Mouse (Mus musculus): ENCODE results near the gene Tas2r126. TPM values are rescaled to one million over a fixed set of nuclear protein-coding genes. Genes with fewer than 3 reads are reported as not detected.
"Not testable (repeated sequence)": the region's sequence is repeated elsewhere in the genome, so short reads cannot be mapped to it uniquely, and the experiment has no call there.

Tas2r126 gene
- polyA plus RNA-seq, 1 experiment from 2014 or later = not detected

GRCm38 (mm10) chr6:42426337-42426736, 8.0 kb upstream of the Tas2r126 start:
- 76% methylated on average over 4 of the region's 4 CpGs for WGBS

GRCm38 (mm10) chr6:42433554-42433953, 781 bp upstream of the Tas2r126 start:
- no peaks in the 10 kb centered on the region for H3K4me1 ChIP-seq
- no peak overlapping the region for H3K4me2 ChIP-seq
- ATAC-seq (ENCODE audit: insufficient read depth, low FRiP score, low read depth) = no peak
- no peaks in the 10 kb centered on the region for H3K27me3 ChIP-seq (replicated peaks)
- no peaks in the 10 kb centered on the region for H3K9me3 ChIP-seq
- no peak overlapping the region for H3K9ac ChIP-seq
- WGBS = 63% methylated on average over 2 of the region's 2 CpGs
- no peaks in the 10 kb centered on the region for H3K36me3 ChIP-seq
- H3K27ac ChIP-seq = no peak overlapping the region
- no peak overlapping the region for H3K4me3 ChIP-seq (replicated peaks)

More at GRCm38 (mm10) chr6:42426337-42426736, 8.0 kb upstream of the Tas2r126 start:
- Histone ChIP-seq H3K9me3 (no peaks in the 10 kb centered on the region), H3K27me3 (replicated peaks) (no peaks in the 10 kb centered on the region), H3K4me1 (no peaks in the 10 kb centered on the region), H3K4me3 (replicated peaks) (no peak overlapping the region), H3K4me2 (no peak overlapping the region), H3K27ac (no peak overlapping the region), H3K36me3 (no peaks in the 10 kb centered on the region), H3K9ac (no peak overlapping the region)
- ATAC-seq (ENCODE audit: insufficient read depth, low FRiP score, low read depth) = no peak

- H3K4me2 ChIP-seq = no peak overlapping the region
- H3K27ac ChIP-seq = no peak overlapping the region
- no peaks in the 10 kb centered on the region for H3K9me3 ChIP-seq
- H3K4me1 ChIP-seq = no peaks in the 10 kb centered on the region
- H3K9ac ChIP-seq = no peak overlapping the region
- H3K36me3 ChIP-seq = no peaks in the 10 kb centered on the region
- 64% methylated on average over 2 of the region's 2 CpGs for WGBS
- no peak overlapping the region for H3K4me3 ChIP-seq (replicated peaks)
- no peaks in the 10 kb centered on the region for H3K27me3 ChIP-seq (replicated peaks)
- no peak for ATAC-seq (ENCODE audit: insufficient read depth, low FRiP score, low read depth)
Observed at GRCm38 (mm10) chr6:42435490-42435889, 1.2 kb downstream of the Tas2r126 start.

- ATAC-seq (ENCODE audit: insufficient read depth, low FRiP score, low read depth) = no peak
- Histone ChIP-seq H3K4me3 (replicated peaks) (no peak overlapping the region), H3K27me3 (replicated peaks) (no peaks in the 10 kb centered on the region), H3K9me3 (no peaks in the 10 kb centered on the region), H3K27ac (no peak overlapping the region), H3K36me3 (no peaks in the 10 kb centered on the region), H3K4me2 (no peak overlapping the region), H3K9ac (no peak overlapping the region), H3K4me1 (no peaks in the 10 kb centered on the region)
- WGBS = 68% methylated on average over 2 of the region's 2 CpGs
Observed at GRCm38 (mm10) chr6:42441395-42441794, 7.1 kb downstream of the Tas2r126 start.

- WGBS = 41% methylated on average over 2 of the region's 2 CpGs
- no peak overlapping the region for H3K4me2 ChIP-seq
- no peak overlapping the region for H3K4me3 ChIP-seq (replicated peaks)
- no peak overlapping the region for H3K27ac ChIP-seq
- no peaks in the 10 kb centered on the region for H3K36me3 ChIP-seq
- H3K27me3 ChIP-seq (replicated peaks) = no peaks in the 10 kb centered on the region
- ATAC-seq (ENCODE audit: insufficient read depth, low FRiP score, low read depth) = no peak
- H3K4me1 ChIP-seq = no peaks in the 10 kb centered on the region
- no peaks in the 10 kb centered on the region for H3K9me3 ChIP-seq
- H3K9ac ChIP-seq = no peak overlapping the region
Observed at GRCm38 (mm10) chr6:42444491-42444890, 10.2 kb downstream of the Tas2r126 start.

- no peak overlapping the region for H3K4me2 ChIP-seq
- H3K27ac ChIP-seq = no peak overlapping the region
- no peaks in the 10 kb centered on the region for H3K27me3 ChIP-seq (replicated peaks)
- ATAC-seq (ENCODE audit: insufficient read depth, low FRiP score, low read depth) = no peak
- H3K4me3 ChIP-seq (replicated peaks) = no peak overlapping the region
- no peaks in the 10 kb centered on the region for H3K9me3 ChIP-seq
- no peaks in the 10 kb centered on the region for H3K4me1 ChIP-seq
- H3K36me3 ChIP-seq = no peaks in the 10 kb centered on the region
- 70% methylated on average over 2 of the region's 2 CpGs for WGBS
- H3K9ac ChIP-seq = no peak overlapping the region
Observed at GRCm38 (mm10) chr6:42447381-42447780, 13.0 kb downstream of the Tas2r126 start.

- H3K27ac ChIP-seq = no peak within 1 kb of the TSS
- ATAC-seq (ENCODE audit: insufficient read depth, low FRiP score, low read depth) = no peak
Observed at GRCm38 (mm10) chr6:42465096-42465495, 30.8 kb downstream of the Tas2r126 start, which contains the start of gene Olfr458. Olfr458 (minus strand) TSS chr6:42465196.

GRCm38 (mm10) chr6:42470542-42470941, 36.2 kb downstream of the Tas2r126 start:
- no peak for ATAC-seq (ENCODE audit: insufficient read depth, low FRiP score, low read depth)
- no peak overlapping the region for H3K9ac ChIP-seq
- H3K27ac ChIP-seq = no peak overlapping the region
- H3K27me3 ChIP-seq (replicated peaks) = no peaks in the 10 kb centered on the region
- no peaks in the 10 kb centered on the region for H3K9me3 ChIP-seq
- WGBS = 86% methylated on average over 4 of the region's 4 CpGs
- no peaks in the 10 kb centered on the region for H3K4me1 ChIP-seq
- no peaks in the 10 kb centered on the region for H3K36me3 ChIP-seq
- H3K4me3 ChIP-seq (replicated peaks) = no peak overlapping the region
- H3K4me2 ChIP-seq = no peak overlapping the region

More at GRCm38 (mm10) chr6:42465096-42465495, 30.8 kb downstream of the Tas2r126 start, which contains the start of gene Olfr458:
- H3K9ac ChIP-seq = no peak within 1 kb of the TSS
- no peak within 1 kb of the TSS for H3K4me2 ChIP-seq
- H3K36me3 ChIP-seq = no peaks in the 10 kb centered on the region
- 82% methylated on average over 1 of the region's 1 CpGs for WGBS
- H3K4me1 ChIP-seq = no peaks in the 10 kb centered on the region
- no peaks in the 10 kb centered on the region for H3K9me3 ChIP-seq
- no peak within 1 kb of the TSS for H3K4me3 ChIP-seq (replicated peaks)
- H3K27me3 ChIP-seq (replicated peaks) = no peaks in the 10 kb centered on the region

GRCm38 (mm10) chr6:42471298-42471697, 37.0 kb downstream of the Tas2r126 start:
- not testable (repeated sequence) for H3K4me1 ChIP-seq; H3K27me3 ChIP-seq (replicated peaks)
- 95% methylated on average over 4 of the region's 4 CpGs for WGBS

GRCm38 (mm10) chr6:42476235-42476634, 41.9 kb downstream of the Tas2r126 start, which contains the start of gene Olfr457:
Olfr457 (minus strand) TSS chr6:42476335.
- ATAC-seq (ENCODE audit: insufficient read depth, low FRiP score, low read depth) = no peak
- 62% methylated on average over 1 of the region's 1 CpGs for WGBS
- no peak within 1 kb of the TSS for H3K4me2 ChIP-seq

More at GRCm38 (mm10) chr6:42471298-42471697, 37.0 kb downstream of the Tas2r126 start:
- not testable (repeated sequence) for ATAC-seq (ENCODE audit: insufficient read depth, low FRiP score, low read depth); H3K9ac ChIP-seq; H3K27ac ChIP-seq; H3K4me2 ChIP-seq; H3K9me3 ChIP-seq; H3K4me3 ChIP-seq (replicated peaks); H3K36me3 ChIP-seq

GRCm38 (mm10) chr6:42484633-42485032, 50.3 kb downstream of the Tas2r126 start:
- Histone ChIP-seq H3K4me2 (no peak overlapping the region), H3K27ac (no peak overlapping the region), H3K4me3 (replicated peaks) (no peak overlapping the region), H3K4me1 (no peaks in the 10 kb centered on the region), H3K27me3 (replicated peaks) (no peaks in the 10 kb centered on the region), H3K9me3 (no peaks in the 10 kb centered on the region), H3K9ac (no peak overlapping the region), H3K36me3 (no peaks in the 10 kb centered on the region)
- ATAC-seq (ENCODE audit: insufficient read depth, low FRiP score, low read depth) = no peak

More at GRCm38 (mm10) chr6:42476235-42476634, 41.9 kb downstream of the Tas2r126 start, which contains the start of gene Olfr457:
- H3K9ac ChIP-seq = no peak within 1 kb of the TSS
- H3K27ac ChIP-seq = no peak within 1 kb of the TSS
- no peak within 1 kb of the TSS for H3K4me3 ChIP-seq (replicated peaks)
- H3K4me1 ChIP-seq = no peaks in the 10 kb centered on the region
- H3K27me3 ChIP-seq (replicated peaks) = no peaks in the 10 kb centered on the region
- H3K36me3 ChIP-seq = no peaks in the 10 kb centered on the region
- no peaks in the 10 kb centered on the region for H3K9me3 ChIP-seq
